Mouse (Mus musculus): ENCODE measurements around the gene Iqgap2. TPM values are rescaled to one million over a fixed set of nuclear protein-coding genes. Genes with fewer than 3 reads are reported as not detected.

Iqgap2 gene
- total RNA-seq, 4 experiments from 2014 or later, result 141 to 294 (median 213) TPM

DNA sequence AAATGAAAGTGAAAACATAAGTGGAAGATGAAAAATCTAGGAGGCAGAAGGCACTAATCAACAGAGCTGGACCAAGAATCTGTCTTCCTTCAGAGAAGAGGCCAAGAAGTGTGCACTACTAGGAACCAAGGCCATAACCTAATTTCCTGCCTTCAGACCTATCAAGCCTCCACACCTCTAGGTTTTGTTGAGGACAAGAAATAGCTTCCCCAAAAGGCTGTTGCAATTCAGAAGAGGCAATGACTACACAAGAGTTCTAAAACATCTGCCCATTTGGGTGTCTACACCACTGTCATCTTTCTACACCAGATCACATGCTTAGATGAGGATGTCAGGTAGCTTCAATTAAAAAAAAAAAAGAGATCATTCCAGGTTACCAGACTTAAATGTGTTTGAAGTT is 179.7 kb downstream of the Iqgap2 start:
- DNase-seq, result no peak

DNA sequence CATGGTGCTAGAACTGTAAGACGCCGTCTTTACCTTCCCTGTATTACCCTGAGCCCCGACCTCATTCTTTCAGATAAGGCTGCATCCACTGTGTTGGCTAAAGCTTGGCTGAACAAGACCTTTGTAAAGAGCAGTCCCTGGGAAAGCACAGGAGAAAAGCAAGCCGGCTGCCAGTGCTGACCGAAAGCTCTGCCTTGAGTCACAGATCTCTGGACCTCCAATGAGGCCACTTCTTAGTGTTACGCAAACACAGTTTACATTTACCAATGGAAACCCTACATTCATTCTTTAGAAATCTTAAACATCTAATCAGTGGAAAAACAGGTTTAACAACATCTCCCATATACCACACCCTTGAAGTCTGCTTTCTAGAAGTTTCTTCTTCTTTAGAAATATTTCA is 186.1 kb downstream of the Iqgap2 start:
- no peak for DNase-seq

DNA sequence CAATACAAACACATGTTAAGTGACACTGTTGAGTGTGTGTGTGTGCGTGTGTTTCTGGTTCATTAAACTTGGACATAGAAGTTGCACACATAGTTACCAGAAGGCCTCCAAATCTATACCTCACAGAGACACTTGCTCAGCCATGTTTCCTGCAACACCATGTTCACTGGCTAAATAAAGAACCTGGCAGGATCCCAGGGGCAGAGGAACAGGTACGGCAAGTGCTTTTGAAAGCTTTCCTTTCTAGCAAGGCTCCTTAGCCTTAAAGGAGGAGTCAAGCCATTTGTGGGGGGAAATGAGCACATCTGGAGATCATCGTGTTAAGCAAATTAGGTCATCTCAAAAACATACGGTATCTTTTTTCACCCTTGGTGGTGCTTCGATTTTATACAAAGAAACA is 188.3 kb downstream of the Iqgap2 start:
- no peak for DNase-seq

DNA sequence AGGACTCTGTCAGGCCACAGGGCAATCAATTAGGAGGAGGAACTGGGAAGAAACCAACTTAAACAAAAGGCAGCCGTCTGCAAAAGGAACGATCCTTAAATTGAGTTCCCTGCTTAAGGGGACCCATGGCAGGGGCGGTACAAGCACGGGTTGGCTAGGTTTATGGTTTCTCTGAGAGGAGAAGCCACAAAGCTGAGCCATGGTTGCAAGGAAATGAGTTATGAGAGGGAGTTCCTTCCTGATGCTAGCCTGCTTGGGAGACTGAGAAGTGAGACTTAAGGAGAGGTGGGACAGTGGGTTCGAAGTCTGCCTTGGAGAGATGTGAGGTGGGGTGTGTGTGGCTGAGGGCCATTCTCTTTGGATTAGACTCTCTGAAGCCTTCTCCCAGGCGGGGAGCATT is 193.8 kb downstream of the Iqgap2 start:
- no peak for DNase-seq

DNA sequence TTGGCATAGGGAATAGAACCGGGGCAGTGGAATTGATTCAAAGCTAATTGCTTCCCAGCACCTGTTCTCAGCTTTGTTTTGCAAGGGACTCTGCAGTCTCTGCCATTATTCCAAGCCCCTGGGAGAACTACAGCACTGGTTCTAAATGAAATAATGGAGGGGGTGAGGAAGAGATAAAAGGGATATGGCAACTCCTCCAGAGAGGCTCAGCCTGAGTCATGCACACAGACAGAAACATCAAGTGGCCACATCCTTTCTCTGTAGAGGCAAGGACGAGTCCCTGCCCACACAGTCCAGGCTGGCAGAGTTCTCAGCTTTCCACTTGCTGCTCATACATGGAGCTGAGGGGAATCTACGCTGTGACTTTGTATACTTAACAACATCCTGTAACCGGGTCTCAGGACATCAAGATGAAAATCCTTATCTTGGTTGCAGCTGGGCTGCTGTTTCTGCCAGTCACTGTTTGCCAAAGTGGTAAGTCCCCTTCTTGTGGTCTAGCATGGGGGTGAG is 195.0 kb downstream of the Iqgap2 start, which contains the start of gene F2rl2:
Gene F2rl2 (plus strand): TSS at position 200 of the 510 bp plus-strand sequence.
- no peak for DNase-seq

DNA sequence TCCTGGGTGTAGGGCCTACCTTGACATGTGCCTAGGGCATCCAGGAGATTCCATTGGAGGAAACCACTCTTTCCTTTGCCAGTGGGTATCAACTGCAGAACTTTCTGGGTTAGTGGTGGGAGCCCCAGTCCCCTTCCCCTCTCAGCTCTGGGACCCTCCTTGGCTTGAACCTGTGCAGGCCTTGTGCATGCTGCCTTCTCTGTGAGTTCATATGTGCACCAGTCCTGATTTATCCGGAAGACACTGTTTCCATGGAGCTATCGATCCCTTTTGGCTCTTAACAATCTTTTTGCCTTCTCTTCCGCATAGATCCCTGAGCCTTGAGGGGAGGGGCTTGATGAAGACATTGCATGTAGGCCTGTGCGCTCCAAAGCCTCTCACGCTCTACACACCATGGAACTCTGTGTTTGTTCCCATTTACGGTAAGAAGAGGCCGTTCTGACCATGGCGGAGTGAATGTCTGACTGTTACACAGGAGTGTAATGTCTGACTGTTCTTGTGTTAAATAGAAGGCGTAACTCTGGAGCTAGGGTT is 195.5 kb downstream of the Iqgap2 start:
- DNase-seq, result no peak

DNA sequence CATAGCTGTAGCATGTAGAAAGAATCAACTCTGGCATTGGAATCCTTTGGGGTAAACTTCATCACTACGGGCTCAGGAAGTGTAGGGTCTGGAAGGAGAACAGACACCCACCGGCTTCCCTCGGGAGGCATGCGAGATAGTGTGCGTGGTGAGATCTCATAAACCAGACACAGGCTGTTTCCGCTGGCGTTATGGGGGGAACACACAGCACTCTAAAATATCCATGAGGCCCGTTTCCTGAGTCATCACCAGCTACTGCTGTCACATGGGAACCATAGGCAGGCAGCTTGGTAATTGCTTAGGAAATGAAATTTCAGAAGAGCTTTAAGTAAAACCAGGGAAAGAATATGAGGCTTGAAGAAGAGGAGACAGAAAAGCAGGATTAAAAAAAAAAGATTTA is 199.5 kb downstream of the Iqgap2 start:
- DNase-seq, result no peak

DNA sequence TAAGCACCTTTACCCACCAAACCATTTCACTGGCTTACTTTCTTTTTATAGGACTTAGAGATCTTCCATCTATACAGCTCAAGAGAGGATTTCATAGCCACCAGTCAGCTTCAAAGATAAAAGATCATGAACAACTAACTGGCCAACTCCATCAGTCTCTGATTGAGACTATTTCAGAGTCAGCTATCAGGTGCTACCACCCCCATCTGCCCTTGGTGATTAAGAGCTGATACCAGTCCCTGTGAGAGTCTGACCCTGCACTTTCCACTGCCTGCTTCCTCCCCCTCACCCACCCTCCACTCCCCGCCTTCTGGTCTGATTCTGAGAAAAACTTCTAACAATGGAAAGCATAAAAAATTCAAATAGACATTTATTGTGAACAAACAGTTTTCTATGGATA is 203.1 kb downstream of the Iqgap2 start:
- no peak for DNase-seq

DNA sequence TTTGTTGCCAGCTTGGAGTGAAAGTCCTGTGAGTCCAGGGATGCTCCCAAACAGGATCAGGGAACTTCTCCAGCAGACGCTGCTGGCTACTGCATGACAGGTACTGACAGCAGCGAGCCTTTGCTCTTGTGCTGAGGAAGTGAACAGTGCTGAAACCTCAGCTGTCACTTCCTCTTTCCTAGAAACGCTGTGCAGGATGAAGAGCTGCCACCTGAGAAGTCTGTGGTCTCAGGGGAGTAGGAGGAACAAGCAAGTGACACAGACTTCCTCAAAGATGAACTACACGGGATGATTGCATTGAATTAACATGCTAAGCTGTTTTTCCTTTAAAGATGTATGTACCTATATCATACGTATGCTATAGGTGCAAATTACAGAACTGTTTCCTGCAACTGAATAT is 206.0 kb downstream of the Iqgap2 start:
- no peak for DNase-seq

DNA sequence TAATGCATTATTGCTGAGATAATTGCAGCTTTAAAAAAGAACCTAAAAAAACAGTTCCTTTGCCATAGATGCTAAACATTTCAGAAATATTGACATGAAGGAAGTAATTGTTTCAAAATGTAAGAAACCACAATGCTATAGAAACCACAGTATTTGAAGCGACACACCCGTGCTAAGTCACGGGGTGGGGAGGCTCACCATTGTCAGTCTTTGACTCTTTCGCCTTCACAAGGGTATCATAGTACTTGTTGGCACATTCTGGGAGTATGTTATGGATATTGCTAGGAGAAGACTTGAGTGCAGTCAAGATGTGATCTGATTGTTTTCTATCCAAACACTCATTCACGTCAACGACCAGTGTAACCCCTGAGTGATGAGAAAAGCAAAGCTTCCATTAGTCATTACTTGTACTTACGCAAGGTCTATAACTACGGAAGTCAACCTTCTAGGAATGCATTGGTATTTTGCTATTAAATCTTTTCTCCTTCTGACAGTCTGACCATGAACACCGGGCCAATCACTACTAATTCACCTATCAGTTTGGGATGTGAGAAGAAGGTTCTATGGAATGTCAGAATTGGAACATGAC is 207.0 kb downstream of the Iqgap2 start:
- DNase-seq, result no peak

DNA sequence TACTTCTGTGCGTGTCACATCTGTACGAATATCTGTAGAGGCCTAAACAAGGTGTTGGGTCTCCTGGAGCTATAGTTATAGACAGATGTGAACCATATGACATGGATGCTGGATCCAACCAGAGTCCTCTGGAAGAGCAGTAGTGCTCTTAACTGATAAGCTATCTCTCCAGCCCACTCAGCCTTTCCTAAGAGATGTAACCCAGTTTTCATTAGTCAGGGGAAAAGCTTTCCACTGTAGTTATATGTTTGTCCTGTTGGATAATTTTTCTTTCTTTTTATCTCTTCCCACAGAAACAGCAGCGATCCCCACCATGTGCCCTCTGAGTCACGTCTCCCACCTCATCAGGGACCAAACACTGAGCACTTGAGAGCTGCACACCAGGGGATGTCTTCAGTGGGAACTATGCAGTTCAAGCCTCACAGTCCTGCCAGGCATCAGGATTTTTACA is 212.2 kb downstream of the Iqgap2 start:
- no peak for DNase-seq

DNA sequence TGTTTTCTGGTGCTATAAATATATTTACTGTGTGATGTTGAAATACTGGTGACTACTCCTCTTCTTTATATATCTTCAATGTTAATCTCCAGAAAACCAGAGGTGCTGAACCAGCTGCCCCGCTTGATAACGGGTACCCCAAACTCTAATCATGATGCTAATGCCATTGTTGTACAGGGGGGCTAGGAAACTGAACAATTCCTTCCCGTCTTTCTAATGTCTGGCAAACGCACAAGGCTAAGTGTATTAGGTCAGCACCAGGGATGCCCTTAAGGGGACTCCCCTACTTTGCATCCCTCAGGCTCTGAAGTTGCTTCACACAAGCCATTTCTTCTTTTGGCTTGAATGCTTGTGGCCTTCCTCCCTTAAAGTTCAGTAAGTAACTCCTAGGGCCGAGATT is 212.6 kb downstream of the Iqgap2 start:
- DNase-seq, result no peak

DNA sequence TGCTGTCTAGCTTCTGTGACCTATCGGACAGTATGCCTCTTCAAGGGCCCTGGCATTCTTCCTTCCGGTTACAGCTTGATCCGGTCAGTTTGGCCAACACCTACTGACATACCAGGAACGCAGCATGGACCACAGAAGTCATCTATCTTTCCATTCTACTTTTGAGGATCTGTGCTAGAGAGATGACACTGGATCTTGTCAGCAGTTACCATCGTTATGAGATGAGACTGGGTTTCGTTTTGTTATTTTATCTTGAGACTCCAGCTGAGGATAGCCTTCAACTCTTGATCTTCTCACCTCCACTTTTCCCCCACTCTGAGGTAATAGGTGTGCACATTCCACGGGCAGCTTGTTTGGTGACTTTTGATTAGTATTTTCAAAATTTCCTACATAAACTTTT is 219.3 kb downstream of the Iqgap2 start:
- DNase-seq, result no peak

DNA sequence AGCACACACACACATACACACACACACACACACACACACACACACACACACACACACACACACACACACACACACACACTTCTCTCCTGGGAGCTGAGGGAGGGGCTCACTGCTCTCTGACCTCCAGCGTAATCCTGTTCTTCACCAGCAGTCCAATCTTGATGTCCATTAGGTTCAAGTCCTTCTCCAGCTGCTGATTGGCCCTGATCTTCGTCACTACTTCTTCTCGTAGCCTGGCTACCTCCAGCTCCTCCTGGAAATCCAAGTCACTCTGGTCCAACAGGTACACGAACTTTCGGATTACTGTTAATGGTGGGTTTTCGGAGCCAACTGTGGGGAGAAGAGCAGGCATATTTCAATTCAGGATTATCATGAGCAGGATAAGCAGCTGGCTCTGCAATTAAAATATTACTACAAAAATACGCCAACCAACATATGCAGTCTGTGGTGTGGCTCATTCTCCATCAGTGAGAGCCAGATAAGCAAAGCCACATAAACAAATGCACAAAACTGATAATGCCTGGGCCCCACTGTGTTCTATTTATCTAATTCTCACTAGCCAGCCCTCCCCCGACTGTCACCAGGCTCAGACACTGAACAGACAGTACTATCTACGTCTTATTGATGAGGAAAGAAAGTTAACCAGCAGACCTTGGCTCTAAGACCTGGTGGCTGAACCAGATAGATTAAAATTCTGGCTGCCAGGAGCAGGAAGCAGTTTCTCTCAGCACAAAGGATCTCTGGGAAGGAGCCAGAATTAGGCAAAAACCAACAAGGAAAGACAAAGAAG is 220.4 kb downstream of the Iqgap2 start:
- no peak for DNase-seq

DNA sequence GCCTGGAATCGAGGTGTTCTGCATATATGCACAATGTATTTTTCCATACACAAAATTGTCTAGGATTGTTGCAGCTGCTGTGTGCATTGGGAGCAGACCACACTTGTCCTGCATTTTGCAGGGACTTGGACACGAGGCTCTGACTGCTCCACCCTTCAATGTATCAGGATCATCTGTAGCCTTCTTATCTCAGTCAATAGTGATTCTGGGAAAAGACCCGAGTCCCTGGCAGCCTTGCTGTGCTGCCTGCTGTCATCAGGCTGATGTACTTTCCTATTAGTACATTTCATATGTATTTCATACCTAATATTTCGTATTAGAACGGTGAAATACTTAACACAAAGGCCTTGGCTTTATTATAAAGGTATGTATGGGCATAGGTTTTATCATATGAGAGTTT is 221.2 kb downstream of the Iqgap2 start:
- no peak for DNase-seq

DNA sequence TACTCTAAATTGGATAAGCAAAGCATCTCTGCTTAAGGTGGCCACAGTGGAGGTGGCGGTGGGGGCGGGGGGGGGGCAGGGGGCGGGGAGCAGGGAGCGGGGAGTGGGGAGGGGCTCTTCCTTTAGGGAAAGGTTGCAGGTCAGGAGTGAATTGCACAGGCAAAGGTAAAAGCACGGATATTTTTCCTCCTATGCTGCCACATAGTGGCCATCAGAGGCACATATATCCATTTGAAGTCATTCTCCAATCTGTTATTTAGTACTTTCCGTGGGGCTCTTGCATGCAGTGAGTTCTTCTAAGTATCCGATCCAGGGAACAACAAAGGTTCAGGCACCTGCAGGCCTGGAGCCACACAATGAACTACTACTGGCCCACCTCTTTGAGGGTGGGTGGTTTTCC is 224.5 kb downstream of the Iqgap2 start:
- DNase-seq, result no peak

DNA sequence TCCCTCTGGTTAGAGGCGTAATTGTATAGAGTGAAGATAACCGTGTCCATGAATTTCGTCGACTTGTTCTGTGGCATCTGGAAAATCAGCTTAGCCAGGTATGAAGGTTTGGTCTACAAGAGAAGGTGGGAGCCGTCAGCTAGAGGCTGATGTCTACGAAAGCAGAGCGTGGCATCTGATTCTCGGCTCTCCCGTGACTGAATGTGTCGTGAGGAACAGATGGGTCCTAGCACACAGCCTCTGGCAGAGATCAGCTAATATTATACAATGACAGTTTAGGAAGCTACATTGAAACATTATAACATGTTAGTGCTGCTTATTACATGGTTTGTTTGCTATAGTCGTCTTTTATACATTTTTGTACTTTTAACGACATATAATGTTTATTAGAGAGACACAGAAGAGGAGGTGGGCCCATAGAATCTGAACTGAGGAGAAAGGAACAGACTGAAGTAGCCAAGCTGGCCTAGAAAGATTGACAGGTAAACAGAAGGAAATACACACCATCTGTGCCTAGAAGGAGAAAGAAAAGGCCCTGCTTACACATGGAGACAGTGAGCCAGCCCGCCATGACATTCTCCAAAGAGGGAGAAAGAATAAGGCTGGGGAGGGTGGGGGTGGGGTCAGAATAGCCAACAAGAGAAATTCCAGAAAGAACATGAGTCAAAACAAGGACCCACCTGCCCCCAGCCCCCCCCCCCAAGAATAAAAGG is 225.9 kb downstream of the Iqgap2 start:
- no peak for DNase-seq

DNA sequence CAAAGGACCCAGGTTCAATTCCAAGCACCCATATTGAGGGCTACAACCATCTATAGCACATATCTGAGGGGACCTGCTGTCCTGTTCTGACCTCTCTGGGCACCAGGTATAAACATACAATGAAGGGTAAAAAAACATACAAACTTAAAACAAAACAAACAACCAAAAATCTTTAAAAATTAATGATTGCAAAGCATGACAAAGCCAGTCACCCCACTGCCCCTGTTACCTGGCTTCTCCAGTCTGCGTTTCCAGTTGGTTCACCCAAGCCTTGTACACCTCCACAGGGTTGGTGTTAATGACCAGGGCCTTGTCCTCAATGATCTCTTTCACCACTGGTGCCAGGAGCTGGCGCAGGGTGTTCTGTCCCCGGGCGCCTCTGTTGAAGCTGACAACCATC is 227.9 kb downstream of the Iqgap2 start:
- no peak for DNase-seq

DNA sequence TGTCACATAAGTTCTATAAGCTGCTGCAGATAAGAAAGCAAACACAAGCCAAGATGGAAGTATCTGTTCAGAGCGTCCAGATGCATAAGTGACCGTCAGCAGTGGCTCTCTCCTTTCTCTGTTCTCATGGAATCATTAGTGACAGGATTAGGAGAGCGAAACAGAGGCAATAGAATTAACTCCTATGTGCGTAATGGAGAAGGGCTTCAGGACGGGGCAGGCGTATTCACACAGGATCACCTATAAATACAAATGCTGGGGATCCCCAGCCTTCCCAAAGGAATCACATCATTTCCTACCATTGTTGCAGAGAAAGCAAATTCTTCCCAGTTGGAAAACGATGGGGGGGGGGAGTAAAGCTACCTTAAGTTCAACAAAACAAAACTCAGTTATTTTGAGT is 232.3 kb downstream of the Iqgap2 start:
- no peak for DNase-seq

DNA sequence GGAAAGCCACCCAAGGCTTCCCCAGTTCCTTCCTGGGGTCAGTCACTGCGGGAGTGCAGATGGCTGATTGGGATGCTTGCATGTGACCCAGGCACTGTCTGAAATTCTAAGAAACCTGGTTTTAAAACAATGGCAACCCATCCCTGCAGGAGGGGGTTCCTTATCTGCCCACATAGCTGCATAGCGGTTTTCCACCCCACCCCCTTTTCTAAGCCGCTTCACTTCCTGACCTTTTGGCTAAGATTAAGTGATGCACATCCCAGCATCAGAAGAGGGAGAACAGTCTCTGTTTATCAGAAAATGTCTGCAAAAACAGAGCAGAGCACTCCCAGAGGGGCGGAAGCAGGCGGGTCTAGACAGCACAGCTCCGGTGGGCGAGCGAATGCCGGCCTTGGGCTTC is 234.6 kb downstream of the Iqgap2 start:
- no peak for DNase-seq

DNA sequence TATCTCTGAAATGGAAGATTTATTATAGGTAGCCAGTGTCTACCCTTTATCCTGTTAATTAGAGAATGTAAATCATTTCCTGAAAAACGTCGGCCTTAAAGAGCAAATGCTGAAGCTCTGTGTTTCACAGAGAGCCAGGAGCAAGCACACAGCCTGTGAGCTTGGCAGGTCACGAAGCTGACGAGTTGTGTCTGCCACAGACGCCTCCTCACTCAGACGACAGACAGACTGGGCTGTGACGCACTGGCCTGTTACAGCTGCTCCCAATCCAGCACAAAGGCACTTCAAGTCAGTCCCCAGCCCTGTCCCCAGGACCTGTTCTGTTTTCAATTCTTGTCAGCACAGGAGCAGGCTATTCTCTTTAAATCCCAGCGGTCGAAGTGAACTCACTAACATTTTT is 236.4 kb downstream of the Iqgap2 start:
- DNase-seq, result no peak

DNA sequence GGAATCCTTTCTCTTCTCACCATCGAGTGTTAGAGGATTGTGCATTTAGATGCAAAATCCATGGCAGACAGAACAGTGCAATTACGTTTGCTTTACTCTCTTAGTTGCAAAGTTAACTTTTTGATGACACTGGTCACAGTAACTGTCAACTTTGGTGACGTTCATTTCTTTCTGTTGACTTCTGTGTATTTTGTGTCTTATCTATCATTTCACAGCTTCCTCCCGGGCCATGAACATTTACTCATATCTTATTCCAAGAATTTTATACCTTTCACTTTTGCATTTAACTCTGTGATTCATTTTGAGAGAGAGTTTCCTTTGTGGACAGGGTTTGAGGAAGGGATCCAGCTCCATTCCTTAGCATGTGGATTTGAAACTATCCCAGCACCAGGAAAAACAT is 238.0 kb downstream of the Iqgap2 start:
- no peak for DNase-seq
